Mouse (Mus musculus) intestine, postnatal 0 days (tissue): ENCODE results near the gene Akap9. TPM values are rescaled to one million over a fixed set of nuclear protein-coding genes. Genes with fewer than 3 reads are reported as not detected.
A peak's percentile ranks its signal among the peaks of the same experiment; 100 is the strongest.

ENCODE experiments used
- ATAC-seq: fragments of 200-750 bp; cut with Nextera tagmentation; 2 replicates; pipeline ENCODE4 v1.8.0; 2017; ENCODE audit warnings: mild to moderate bottlenecking, moderate TSS enrichment, moderate library complexity
- H3K27ac ChIP-seq: fragments of 300-500 bp; sonication (generic); 2 replicates; pipeline ENCODE4 v1.5.1; 2014; ENCODE audit warnings: mild to moderate bottlenecking, low read depth, low read length, moderate library complexity
- H3K27me3 ChIP-seq: fragments of 300-500 bp; sonication (generic); replicated peaks from 2 replicates; pipeline ENCODE4 v1.6.1; 2014; ENCODE audit warnings: low read length, mixed read lengths; ENCODE audit not compliant: control insufficient read depth, insufficient read depth
- H3K36me3 ChIP-seq: fragments of 300-500 bp; sonication (generic); 2 replicates; pipeline ENCODE4 v1.6.1; 2014; ENCODE audit warnings: mild to moderate bottlenecking, moderate library complexity; ENCODE audit not compliant: control insufficient read depth, insufficient read depth
- H3K4me1 ChIP-seq: fragments of 300-500 bp; sonication (generic); replicated peaks from 2 replicates; pipeline ENCODE4 v1.6.1; 2014; ENCODE audit warnings: antibody characterized with exemption, low read length, mixed read lengths; ENCODE audit not compliant: control insufficient read depth, insufficient read depth
- H3K4me2 ChIP-seq: fragments of 300-500 bp; sonication (generic); replicated peaks from 2 replicates; pipeline ENCODE4 v1.6.1; 2014; ENCODE audit warnings: low read depth, mild to moderate bottlenecking, moderate library complexity
- H3K4me3 ChIP-seq: fragments of 300-500 bp; sonication (generic); 2 replicates; pipeline ENCODE4 v1.5.1; 2014; ENCODE audit warnings: low read depth, low read length
- H3K9ac ChIP-seq: fragments of 300-500 bp; sonication (generic); 2 replicates; pipeline ENCODE4 v1.6.1; 2014; ENCODE audit warnings: mild to moderate bottlenecking, low read depth, low read length
- H3K9me3 ChIP-seq: fragments of 300-500 bp; sonication (generic); 2 replicates; pipeline ENCODE4 v1.6.1; 2016; ENCODE audit warnings: mixed run types; ENCODE audit not compliant: control insufficient read depth
- CTCF ChIP-seq: sonication (generic); IDR thresholded peaks from 2 replicates; pipeline ENCODE4 v1.5.1; 2016; ENCODE audit warnings: low read depth, mild to moderate bottlenecking, control low read depth, antibody characterized with exemption, moderate library complexity
- WGBS: fragments of 180-500 bp; shearing (Covaris S2); extraction: QIAGEN DNeasy Blood & Tissue Kit; methylation state at CpG from one replicate; pipeline ENCODE4 v1.1.7; 2014; 5-methylcytosine and 5-hydroxymethylcytosine counted together
- polyA plus RNA-seq: library from polyadenylated mRNA; unstranded; fragments of >200 nt; fragmentation: Nextera tagmentation; extraction: Ambion mirVana; gene quantifications from 2 replicates; pipeline ENCODE4 v1.2.1, GENCODE M21; 2015

Gene Akap9
- polyA plus RNA-seq, 1 experiment from 2014 or later, result 79.1 TPM

GRCm38 (mm10) chr5:3976111-3976510 is 48.3 kb downstream of the Akap9 start:
- H3K4me2 ChIP-seq, result no peak overlapping the region
- H3K9me3 ChIP-seq, result no peaks in the 10 kb centered on the region
- peaks cover 54% of the 10 kb centered on the region for H3K36me3 ChIP-seq
- ATAC-seq, result no peak
- H3K27me3 ChIP-seq, result no peaks in the 10 kb centered on the region
- TF ChIP-seq CTCF, result no peak
- H3K9ac ChIP-seq, result no peak overlapping the region
- H3K27ac ChIP-seq, result no peak overlapping the region
- H3K4me1 ChIP-seq, result no peaks in the 10 kb centered on the region
- no peak overlapping the region for H3K4me3 ChIP-seq
- WGBS, result 95% methylated on average over 8 of the region's 8 CpGs

GRCm38 (mm10) chr5:3977904-3978303 is 50.0 kb downstream of the Akap9 start:
- H3K9me3 ChIP-seq, result no peaks in the 10 kb centered on the region
- no peaks in the 10 kb centered on the region for H3K27me3 ChIP-seq
- ATAC-seq, result no peak
- peaks cover 53% of the 10 kb centered on the region for H3K36me3 ChIP-seq
- H3K27ac ChIP-seq, result no peak overlapping the region
- no peak for TF ChIP-seq CTCF
- no peak overlapping the region for H3K9ac ChIP-seq
- no peak overlapping the region for H3K4me2 ChIP-seq
- no peak overlapping the region for H3K4me3 ChIP-seq
- WGBS, result 94% methylated on average over 4 of the region's 4 CpGs
- no peaks in the 10 kb centered on the region for H3K4me1 ChIP-seq

- Histone ChIP-seq H3K27ac (no peak overlapping the region), H3K9me3 (no peaks in the 10 kb centered on the region), H3K4me3 (no peak overlapping the region), H3K4me2 (no peak overlapping the region), H3K27me3 (no peaks in the 10 kb centered on the region), H3K9ac (no peak overlapping the region), H3K36me3 (peaks cover 10% of the 10 kb centered on the region), H3K4me1 (no peaks in the 10 kb centered on the region)
- TF ChIP-seq CTCF, result no peak
- WGBS, result 64% methylated on average over 1 of the region's 1 CpGs
- ATAC-seq, result peak; percentile 68; the same call in 1 of the 2 replicates
Measured at GRCm38 (mm10) chr5:3989608-3990007, 61.8 kb downstream of the Akap9 start.

GRCm38 (mm10) chr5:3990499-3990898 is 62.6 kb downstream of the Akap9 start:
- 48% methylated on average over 1 of the region's 1 CpGs for WGBS
- 0 out of 2 replicates have a peak overlapping the region, but pooled peaks have one; percentile 2 for H3K27ac ChIP-seq
- TF ChIP-seq CTCF, result no peak

GRCm38 (mm10) chr5:4004531-4005469 is 76.9 kb downstream of the Akap9 start:
- Histone ChIP-seq H3K4me3 (peak overlapping the region; percentile 38), H3K36me3 (peaks cover 17% of the 10 kb centered on the region), H3K9ac (peak overlapping the region; percentile 17; the same call in 1 of the 2 replicates), H3K9me3 (no peaks in the 10 kb centered on the region), H3K27ac (peak overlapping the region; percentile 75), H3K27me3 (no peaks in the 10 kb centered on the region), H3K4me1 (0 out of 2 replicates have a peak, but pooled peaks cover 3% of the 10 kb centered on the region), H3K4me2 (peak overlapping the region; percentile 44)
- peak; percentile 48 for TF ChIP-seq CTCF
- ATAC-seq, result peak; percentile 99
- 43% methylated on average over 16 of the region's 16 CpGs for WGBS

More at GRCm38 (mm10) chr5:3990499-3990898, 62.6 kb downstream of the Akap9 start:
- Histone ChIP-seq H3K4me3 (no peak overlapping the region), H3K36me3 (peaks cover 10% of the 10 kb centered on the region), H3K9ac (no peak overlapping the region), H3K27me3 (no peaks in the 10 kb centered on the region), H3K9me3 (no peaks in the 10 kb centered on the region), H3K4me1 (no peaks in the 10 kb centered on the region), H3K4me2 (no peak overlapping the region)
- ATAC-seq, result peak; percentile 88

- Histone ChIP-seq H3K36me3 (peaks cover 30% of the 10 kb centered on the region), H3K4me1 (0 out of 2 replicates have a peak, but pooled peaks cover 3% of the 10 kb centered on the region), H3K27ac (no peak overlapping the region), H3K27me3 (no peaks in the 10 kb centered on the region), H3K4me3 (no peak overlapping the region), H3K9ac (no peak overlapping the region), H3K9me3 (no peaks in the 10 kb centered on the region), H3K4me2 (0 out of 2 replicates have a peak overlapping the region, but pooled peaks have one; percentile 17)
- 86% methylated on average over 3 of the region's 3 CpGs for WGBS
- TF ChIP-seq CTCF, result no peak
- ATAC-seq, result no peak
Measured at GRCm38 (mm10) chr5:4006606-4007005, 78.8 kb downstream of the Akap9 start.
